Mouse (Mus musculus): ENCODE results near the gene Fcrl6. TPM values are rescaled to one million over a fixed set of nuclear protein-coding genes. Genes with fewer than 3 reads are reported as not detected.

Gene Fcrl6
- polyA plus RNA-seq, 1 experiment from 2014 or later, result 0.13 TPM

DNA sequence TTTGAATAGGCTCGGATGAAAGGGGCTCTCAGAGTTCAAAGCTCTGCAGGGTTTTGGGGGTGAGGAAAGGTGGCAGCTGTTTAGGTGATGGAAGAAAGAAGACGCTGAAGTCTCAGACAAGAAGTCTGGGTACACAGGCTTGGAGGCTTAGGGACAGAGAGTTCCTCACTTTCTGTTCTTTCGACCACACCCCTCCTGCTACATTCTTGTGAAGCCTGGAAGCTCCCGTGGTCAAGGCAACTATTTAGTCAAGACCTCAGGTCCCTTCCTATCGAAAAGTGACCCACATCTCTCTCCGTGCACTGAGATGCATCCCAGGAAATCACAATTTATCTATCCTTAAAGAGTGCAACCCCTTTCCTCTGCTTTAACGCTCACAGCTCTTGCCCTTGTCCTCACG, 52.6 kb downstream of the Fcrl6 start:
- ATAC-seq (ENCODE audit: low read depth) (no peak), DNase-seq (ENCODE audit: low spot score) (no peak)
- H3K27ac ChIP-seq (replicated peaks; ENCODE audit: low read depth, low read length), result no peak overlapping the region
- no peaks in the 10 kb centered on the region; the same call in 1 of the 2 replicates for H3K27me3 ChIP-seq (replicated peaks; ENCODE audit: control insufficient read depth, insufficient read depth, low read length)
- H3K9ac ChIP-seq (ENCODE audit: low read depth, low read length), result 0 out of 2 replicates have a peak overlapping the region, but pooled peaks have one; percentile 26
- no peaks in the 10 kb centered on the region for H3K36me3 ChIP-seq (ENCODE audit: control insufficient read depth, insufficient read depth, low read length)
- peak overlapping the region; percentile 45 for H3K4me2 ChIP-seq (ENCODE audit: low read depth, low read length)
- H3K4me1 ChIP-seq (ENCODE audit: control insufficient read depth, insufficient read depth, low read length), result peaks cover 26% of the 10 kb centered on the region
- H3K4me3 ChIP-seq (ENCODE audit: low read depth, low read length), result peak overlapping the region; percentile 31
- 11% methylated on average over 8 of the region's 8 CpGs for WGBS
- no peaks in the 10 kb centered on the region for H3K9me3 ChIP-seq (ENCODE audit: control insufficient read depth, low read length)

GRCm38 (mm10) chr1:172549314-172549713, 53.0 kb downstream of the Fcrl6 start:
- ATAC-seq (ENCODE audit: low read depth) (no peak), DNase-seq (ENCODE audit: low spot score) (no peak)
- 0 out of 2 replicates have a peak overlapping the region, but pooled peaks have one; percentile 45 for H3K4me2 ChIP-seq (ENCODE audit: low read depth, low read length)
- H3K9me3 ChIP-seq (ENCODE audit: control insufficient read depth, low read length), result no peaks in the 10 kb centered on the region
- WGBS, result 17% methylated on average over 2 of the region's 2 CpGs
- no peak overlapping the region for H3K4me3 ChIP-seq (ENCODE audit: low read depth, low read length)
- no peaks in the 10 kb centered on the region; the same call in 1 of the 2 replicates for H3K27me3 ChIP-seq (replicated peaks; ENCODE audit: control insufficient read depth, insufficient read depth, low read length)
- H3K9ac ChIP-seq (ENCODE audit: low read depth, low read length), result no peak overlapping the region
- H3K4me1 ChIP-seq (ENCODE audit: control insufficient read depth, insufficient read depth, low read length), result peaks cover 26% of the 10 kb centered on the region
- H3K27ac ChIP-seq (replicated peaks; ENCODE audit: low read depth, low read length), result no peak overlapping the region
- no peaks in the 10 kb centered on the region for H3K36me3 ChIP-seq (ENCODE audit: control insufficient read depth, insufficient read depth, low read length)

DNA sequence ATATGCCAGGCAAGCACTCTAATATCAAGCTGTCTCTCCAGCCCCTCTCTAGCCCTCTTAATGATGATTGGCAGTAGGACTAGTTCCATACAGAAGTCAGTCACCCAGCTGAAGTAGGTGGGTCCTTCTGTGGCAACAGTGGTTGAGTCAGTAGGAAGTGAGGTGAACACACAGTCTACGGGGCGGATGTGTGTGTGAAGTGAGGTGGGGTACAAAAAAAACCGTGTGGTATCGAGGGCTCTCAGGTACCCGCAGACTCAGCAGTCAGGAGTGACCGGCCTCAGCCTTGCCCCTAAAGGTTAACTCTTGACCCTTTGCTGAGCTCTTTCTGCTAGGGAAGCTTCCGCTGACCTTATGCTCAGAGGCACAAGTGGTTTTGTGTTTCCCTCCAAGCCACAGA, 53.9 kb downstream of the Fcrl6 start:
- WGBS, result 37% methylated on average over 7 of the region's 7 CpGs
- Histone ChIP-seq H3K4me2 (ENCODE audit: low read depth, low read length) (no peak overlapping the region), H3K9me3 (ENCODE audit: control insufficient read depth, low read length) (no peaks in the 10 kb centered on the region), H3K9ac (ENCODE audit: low read depth, low read length) (no peak overlapping the region), H3K4me1 (ENCODE audit: control insufficient read depth, insufficient read depth, low read length) (peaks cover 26% of the 10 kb centered on the region), H3K27me3 (replicated peaks; ENCODE audit: control insufficient read depth, insufficient read depth, low read length) (no peaks in the 10 kb centered on the region; the same call in 1 of the 2 replicates), H3K27ac (replicated peaks; ENCODE audit: low read depth, low read length) (no peak overlapping the region), H3K4me3 (ENCODE audit: low read depth, low read length) (no peak overlapping the region), H3K36me3 (ENCODE audit: control insufficient read depth, insufficient read depth, low read length) (no peaks in the 10 kb centered on the region)
- ATAC-seq (ENCODE audit: low read depth) (no peak), DNase-seq (ENCODE audit: low spot score) (no peak)

Other genes starting within 250 kb of the Fcrl6 start
- 6.9 and 7.2 TPM in 2 replicates for gene Pigm, start 226.0 kb downstream of the Fcrl6 start, polyA plus RNA-seq (2014; fragmentation: Nextera tagmentation; extraction: Ambion mirVana)
- gene Slamf9, start 127.2 kb downstream of the Fcrl6 start, polyA plus RNA-seq (2014; fragmentation: Nextera tagmentation; extraction: Ambion mirVana), result 0.68 and 0.77 TPM in 2 replicates
- gene Igsf9, start 120.8 kb downstream of the Fcrl6 start, polyA plus RNA-seq (2014; fragmentation: Nextera tagmentation; extraction: Ambion mirVana), result 21.4 and 26.3 TPM in 2 replicates
- gene Tagln2, start 102.5 kb downstream of the Fcrl6 start, polyA plus RNA-seq (2014; fragmentation: Nextera tagmentation; extraction: Ambion mirVana), result 192 and 231 TPM in 2 replicates
- 6.5 and 8.9 TPM in 2 replicates for gene Cfap45, start 81.8 kb downstream of the Fcrl6 start, polyA plus RNA-seq (2014; fragmentation: Nextera tagmentation; extraction: Ambion mirVana)
- 0.45 and 1.6 TPM in 2 replicates for gene Vsig8, start 46.6 kb downstream of the Fcrl6 start, polyA plus RNA-seq (2014; fragmentation: Nextera tagmentation; extraction: Ambion mirVana)
- gene Slamf8, start 12.0 kb downstream of the Fcrl6 start, polyA plus RNA-seq (2014; fragmentation: Nextera tagmentation; extraction: Ambion mirVana), result 0.17 TPM in 1 of 2 replicates, not detected in the other
- 15.7 and 16.0 TPM in 2 replicates for gene Dusp23, start 30.4 kb upstream of the Fcrl6 start, polyA plus RNA-seq (2014; fragmentation: Nextera tagmentation; extraction: Ambion mirVana)
- not detected in 2 replicates for gene Crp, start 95.5 kb upstream of the Fcrl6 start, polyA plus RNA-seq (2014; fragmentation: Nextera tagmentation; extraction: Ambion mirVana)

Measured in embryonic facial prominence, embryonic 14.5 days (tissue).